Mouse (Mus musculus) heart, embryonic 10.5 days (tissue): ENCODE measurements around the gene Acoxl. TPM values are rescaled to one million over a fixed set of nuclear protein-coding genes. Genes with fewer than 3 reads are reported as not detected.

Experiments used
- DNase-seq: peaks from one replicate; pipeline ENCODE4 v3.0.0-alpha.2; 2017; ENCODE audit warnings: low spot score
- H3K27ac ChIP-seq: fragments of 300-500 bp; sonication (generic); 2 replicates; pipeline ENCODE4 v1.5.1; 2016; ENCODE audit warnings: mild to moderate bottlenecking
- H3K27me3 ChIP-seq: fragments of 300-500 bp; sonication (generic); 2 replicates; pipeline ENCODE4 v1.6.1; 2016; ENCODE audit warnings: mild to moderate bottlenecking; ENCODE audit not compliant: poor library complexity, insufficient read depth, severe bottlenecking
- H3K36me3 ChIP-seq: fragments of 300-500 bp; sonication (generic); 2 replicates; pipeline ENCODE4 v1.6.1; 2016; ENCODE audit warnings: mild to moderate bottlenecking, moderate library complexity
- H3K4me1 ChIP-seq: fragments of 300-500 bp; sonication (generic); 2 replicates; pipeline ENCODE4 v1.6.1; 2016; ENCODE audit warnings: mild to moderate bottlenecking
- H3K4me3 ChIP-seq: fragments of 300-500 bp; sonication (generic); 2 replicates; pipeline ENCODE4 v1.5.1; 2016; ENCODE audit warnings: mild to moderate bottlenecking, moderate library complexity
- H3K9me3 ChIP-seq: fragments of 300-500 bp; sonication (generic); 2 replicates; pipeline ENCODE4 v1.6.1; 2016; ENCODE audit warnings: mild to moderate bottlenecking, moderate library complexity
- WGBS: fragments of 180-500 bp; shearing (Covaris S2); methylation state at CpG from one replicate; pipeline ENCODE4 v1.1.7; 2016; 5-methylcytosine and 5-hydroxymethylcytosine counted together
- microRNA-seq: library from miRNA; unstranded; fragments of <30 nt; microRNA quantifications from one replicate; pipeline ENCODE4, GENCODE M21; 2017
- polyA plus RNA-seq: library from polyadenylated mRNA; unstranded; fragments of >200 nt; fragmentation: Nextera tagmentation; extraction: Ambion mirVana; gene quantifications from 2 replicates; pipeline ENCODE4 v1.2.1, GENCODE M21; 2016

Acoxl gene
- polyA plus RNA-seq, 1 experiment from 2014 or later: 0.39 TPM

- Histone ChIP-seq H3K4me3 (no peak overlapping the region), H3K27me3 (no peaks in the 10 kb centered on the region), H3K27ac (peak overlapping the region; percentile 37; the same call in 1 of the 2 replicates), H3K9me3 (no peaks in the 10 kb centered on the region), H3K4me1 (peaks cover 78% of the 10 kb centered on the region), H3K36me3 (peaks cover 38% of the 10 kb centered on the region)
- 73% methylated on average over 17 of the region's 17 CpGs for WGBS
- no peak for DNase-seq
Observed at GRCm38 (mm10) chr2:128158734-128159410, 320.2 kb downstream of the Acoxl start.

GRCm38 (mm10) chr2:128159619-128160125, 321.0 kb downstream of the Acoxl start:
- Histone ChIP-seq H3K27ac (peak overlapping the region; percentile 37; the same call in 1 of the 2 replicates), H3K9me3 (no peaks in the 10 kb centered on the region), H3K27me3 (no peaks in the 10 kb centered on the region), H3K4me3 (no peak overlapping the region), H3K36me3 (peaks cover 36% of the 10 kb centered on the region), H3K4me1 (peaks cover 74% of the 10 kb centered on the region)
- no peak for DNase-seq
- 75% methylated on average over 7 of the region's 7 CpGs for WGBS

DNA sequence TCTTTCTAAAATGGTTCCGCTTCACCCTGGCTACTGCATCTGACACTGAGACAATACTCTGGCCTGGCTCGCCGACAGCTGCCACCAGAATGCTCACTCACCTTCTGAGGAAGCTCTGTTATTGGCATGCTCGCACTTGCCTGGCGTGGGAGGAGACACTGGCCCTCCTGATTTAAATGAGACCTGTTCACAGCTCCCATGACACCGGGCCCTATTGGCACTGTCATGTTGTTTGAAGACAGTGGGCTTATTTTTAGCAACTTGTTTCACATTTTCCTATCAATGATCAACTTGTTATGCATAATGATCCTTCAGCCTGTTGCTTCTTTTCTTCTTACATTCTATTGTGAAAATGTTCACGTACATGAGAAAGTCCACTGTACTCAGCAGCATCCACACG, 324.5 kb downstream of the Acoxl start:
- 66% methylated on average over 8 of the region's 8 CpGs for WGBS
- Histone ChIP-seq H3K27ac (no peak overlapping the region), H3K4me1 (peaks cover 51% of the 10 kb centered on the region), H3K36me3 (peaks cover 20% of the 10 kb centered on the region), H3K27me3 (no peaks in the 10 kb centered on the region), H3K4me3 (no peak overlapping the region), H3K9me3 (no peaks in the 10 kb centered on the region)
- DNase-seq: no peak

DNA sequence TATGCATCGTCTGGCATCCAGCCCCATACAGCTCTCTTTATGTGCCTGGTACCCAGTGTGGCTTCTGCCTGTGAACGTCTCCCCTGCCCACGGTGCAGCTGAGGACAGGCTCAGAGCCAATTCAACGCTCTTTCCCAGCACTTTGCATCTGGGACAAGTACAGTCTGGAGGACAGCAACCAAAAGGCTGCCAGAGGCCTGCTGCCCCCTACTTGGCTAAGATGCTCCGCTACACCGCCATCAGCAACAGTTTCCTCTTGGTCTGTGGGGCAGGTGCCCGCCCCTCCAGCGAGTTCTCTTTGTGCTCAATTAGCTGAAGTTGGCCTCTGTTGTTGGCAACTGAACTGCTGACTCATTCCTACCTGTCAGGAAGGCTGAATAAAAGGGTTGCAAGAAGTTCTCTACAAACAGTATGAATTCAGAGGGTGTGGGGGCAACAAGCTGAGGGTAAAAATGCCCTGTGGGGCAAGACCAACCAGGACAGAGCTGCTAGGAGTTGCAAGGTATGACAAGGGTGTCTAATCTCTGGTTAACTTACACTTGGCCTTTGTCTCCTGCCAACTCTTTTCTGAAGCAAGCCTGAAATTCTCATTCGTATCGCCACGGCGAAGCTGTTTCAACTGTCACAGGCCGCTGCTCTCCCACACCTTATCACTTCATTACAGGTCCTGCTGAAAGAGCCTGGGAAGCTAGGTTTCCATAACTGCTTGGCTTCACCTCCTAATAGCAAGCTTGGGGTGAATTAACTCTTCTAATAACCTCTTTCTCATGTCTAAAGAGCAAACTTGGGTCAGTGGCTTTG, 328.1 kb downstream of the Acoxl start:
- no peak overlapping the region for H3K4me3 ChIP-seq
- H3K9me3 ChIP-seq: no peaks in the 10 kb centered on the region
- H3K27ac ChIP-seq: peak overlapping the region; percentile 37; the same call in 1 of the 2 replicates
- no peak for DNase-seq
- H3K36me3 ChIP-seq: peaks cover under 1% of the 10 kb centered on the region; the same call in 1 of the 2 replicates
- H3K4me1 ChIP-seq: peaks cover 24% of the 10 kb centered on the region
- no peaks in the 10 kb centered on the region for H3K27me3 ChIP-seq
- 66% methylated on average over 13 of the region's 13 CpGs for WGBS

- WGBS: 92% methylated on average over 12 of the region's 12 CpGs
- H3K9me3 ChIP-seq: no peaks in the 10 kb centered on the region
- no peak for DNase-seq
- 0 out of 2 replicates have a peak overlapping the region, but pooled peaks have one; percentile 53 for H3K27ac ChIP-seq
- H3K27me3 ChIP-seq: no peaks in the 10 kb centered on the region
- H3K36me3 ChIP-seq: no peaks in the 10 kb centered on the region
- H3K4me3 ChIP-seq: no peak overlapping the region
- H3K4me1 ChIP-seq: peaks cover 15% of the 10 kb centered on the region
Observed at GRCm38 (mm10) chr2:128167930-128168329, 329.3 kb downstream of the Acoxl start.

- Histone ChIP-seq H3K9me3 (no peaks in the 10 kb centered on the region), H3K27me3 (no peaks in the 10 kb centered on the region), H3K4me1 (peaks cover 23% of the 10 kb centered on the region), H3K27ac (no peak overlapping the region), H3K4me3 (no peak overlapping the region), H3K36me3 (no peaks in the 10 kb centered on the region)
- no peak for DNase-seq
- WGBS: 76% methylated on average over 5 of the region's 5 CpGs
Observed at GRCm38 (mm10) chr2:128169486-128169885, 330.8 kb downstream of the Acoxl start.

DNA sequence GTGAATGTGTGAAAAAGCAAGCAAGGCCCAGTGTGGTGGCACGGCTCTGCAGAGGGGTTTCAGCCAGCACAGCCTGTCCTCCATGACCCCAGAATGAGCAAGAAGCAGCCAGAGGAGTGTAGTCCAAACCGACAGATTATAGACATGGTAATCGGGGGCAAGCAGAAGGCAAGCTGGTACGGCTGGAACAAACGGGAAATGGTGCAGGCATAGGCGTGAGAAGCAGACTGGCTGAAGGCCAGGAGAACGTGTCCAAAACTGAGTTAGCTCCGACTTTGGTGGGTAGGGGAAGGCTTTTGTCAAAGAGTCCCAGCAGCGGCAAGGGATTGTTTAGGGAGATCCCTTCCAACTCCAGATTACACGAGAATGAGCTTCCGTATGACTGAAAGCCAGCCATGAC, 331.3 kb downstream of the Acoxl start:
- 81% methylated on average over 11 of the region's 11 CpGs for WGBS
- H3K4me1 ChIP-seq: peaks cover 27% of the 10 kb centered on the region
- H3K27ac ChIP-seq: no peak overlapping the region
- no peak for DNase-seq
- no peaks in the 10 kb centered on the region for H3K27me3 ChIP-seq
- H3K9me3 ChIP-seq: no peaks in the 10 kb centered on the region
- H3K4me3 ChIP-seq: no peak overlapping the region
- no peaks in the 10 kb centered on the region for H3K36me3 ChIP-seq

GRCm38 (mm10) chr2:128170614-128171013, 331.9 kb downstream of the Acoxl start:
- 90% methylated on average over 3 of the region's 3 CpGs for WGBS

GRCm38 (mm10) chr2:128172266-128172665, 333.6 kb downstream of the Acoxl start:
- Histone ChIP-seq H3K9me3 (no peaks in the 10 kb centered on the region), H3K36me3 (no peaks in the 10 kb centered on the region), H3K27ac (no peak overlapping the region), H3K4me1 (peaks cover 36% of the 10 kb centered on the region), H3K4me3 (no peak overlapping the region), H3K27me3 (no peaks in the 10 kb centered on the region)
- WGBS: 86% methylated on average over 5 of the region's 5 CpGs
- no peak for DNase-seq

More at GRCm38 (mm10) chr2:128170614-128171013, 331.9 kb downstream of the Acoxl start:
- no peaks in the 10 kb centered on the region for H3K36me3 ChIP-seq
- no peak for DNase-seq
- H3K4me1 ChIP-seq: peaks cover 31% of the 10 kb centered on the region
- H3K4me3 ChIP-seq: no peak overlapping the region
- H3K27me3 ChIP-seq: no peaks in the 10 kb centered on the region
- no peak overlapping the region for H3K27ac ChIP-seq
- no peaks in the 10 kb centered on the region for H3K9me3 ChIP-seq

Small RNA genes within 50 kb of the gene (microRNA-seq; reads per million reads assigned to microRNA genes)
- gene Gm22411: not detected

Other genes starting within 250 kb of the Acoxl start
- 1.7 and 1.8 TPM in 2 replicates for gene Mal, start 182.2 kb upstream of the Acoxl start, polyA plus RNA-seq
- gene Mall, start 108.9 kb upstream of the Acoxl start, polyA plus RNA-seq: 2.0 and 2.8 TPM in 2 replicates
- 16.9 and 20.5 TPM in 2 replicates for gene Nphp1, start 50.0 kb upstream of the Acoxl start, polyA plus RNA-seq
- gene Mtln, start 46.4 kb upstream of the Acoxl start, polyA plus RNA-seq: 33.8 and 35.4 TPM in 2 replicates
- 61.8 and 71.3 TPM in 2 replicates for gene Bub1, start 7.0 kb upstream of the Acoxl start, polyA plus RNA-seq